Comparison of ENCODE assay signal across 18 mouse cellular contexts in the genomic region with DNA sequence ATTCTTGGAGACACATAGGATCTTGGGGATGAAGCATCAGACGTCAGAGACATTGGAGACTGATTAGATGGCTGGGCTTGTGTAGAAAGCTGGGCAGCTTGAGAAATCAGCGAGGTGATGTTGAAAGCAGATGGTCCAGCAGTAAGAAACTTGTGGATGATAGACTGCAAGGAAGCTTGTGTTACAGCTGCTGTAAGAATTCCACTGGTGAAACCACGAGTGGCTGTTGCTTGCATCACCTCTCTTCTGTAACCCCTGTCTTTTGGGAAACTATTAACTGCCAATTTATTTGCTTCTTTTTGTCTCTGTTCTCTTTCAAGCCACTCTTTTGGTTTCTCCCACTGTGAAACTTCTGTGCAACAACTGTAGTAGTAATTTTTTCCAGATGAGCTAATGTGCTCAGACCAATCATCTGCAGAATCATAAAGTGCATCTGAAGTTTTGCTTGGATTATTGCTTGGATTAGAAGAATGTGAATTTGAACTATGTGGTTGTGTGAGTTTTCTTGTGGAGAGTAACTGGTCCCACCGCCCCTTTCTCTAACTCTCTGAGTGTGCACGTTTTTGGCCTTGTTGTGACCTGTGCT. TPM values are rescaled to one million over a fixed set of nuclear protein-coding genes. Genes with fewer than 3 reads are reported as not detected.
DNase-seq lines count a peak whose midpoint lies in the region; ATAC-seq and TF ChIP-seq lines count a peak whose summit lies in the region.
"Had no signal": no experiment of that assay in that cellular context is flagged by ENCODE, and none has a peak within 500 bp of the region (broad histone marks: within the 10 kb centered on the region; RNA-seq: fewer than 3 reads in every experiment).

No protein-coding gene starts in this region.

- no peak overlapping the region for H3K9ac ChIP-seq in lung, postnatal 0 days (replicated peaks; ENCODE audit: low read depth)
- H3K9ac ChIP-seq in neural tube, embryonic 13.5 days = no peak overlapping the region
- H3K9ac ChIP-seq in heart, embryonic 11.5 days (ENCODE audit: low read depth, low read length) = no peak overlapping the region

- TF ChIP-seq CTCF in lung, postnatal 0 days (IDR thresholded peaks at IDR 0.05) = no peak
- TF ChIP-seq CTCF in embryonic fibroblast, embryonic 13.5 days (IDR thresholded peaks at IDR 0.05; ENCODE audit: borderline replicate concordance, insufficient read depth, low read length) = no peak

- no peak overlapping the region for H3K27ac ChIP-seq in lung, postnatal 0 days (ENCODE audit: low read length)
- H3K27ac ChIP-seq in embryonic fibroblast, embryonic 13.5 days (ENCODE audit: insufficient read depth, low read length) = peak overlapping the region; percentile 63
- no peak overlapping the region for H3K27ac ChIP-seq in neural tube, embryonic 13.5 days (replicated peaks)
- no peak overlapping the region for H3K27ac ChIP-seq in heart, embryonic 11.5 days (ENCODE audit: low read depth, low read length)
- H3K27ac ChIP-seq: heart, embryonic 15.5 days; macrophage had no signal

- H3K27me3 ChIP-seq in lung, postnatal 0 days (replicated peaks; ENCODE audit: insufficient read depth, low read length) = no peaks in the 10 kb centered on the region
- H3K27me3 ChIP-seq in neural tube, embryonic 13.5 days = peaks cover 19% of the 10 kb centered on the region
- H3K27me3 ChIP-seq in heart, embryonic 11.5 days (ENCODE audit: control insufficient read depth, insufficient read depth, low read length) = peaks cover 18% of the 10 kb centered on the region

- H3K4me2 ChIP-seq in lung, postnatal 0 days (replicated peaks; ENCODE audit: low read depth, low read length) = no peak overlapping the region
- 0 out of 2 replicates have a peak overlapping the region, but pooled peaks have one; percentile 66 for H3K4me2 ChIP-seq in neural tube, embryonic 13.5 days
- no peak overlapping the region for H3K4me2 ChIP-seq in heart, embryonic 11.5 days

- H3K4me3 ChIP-seq in lung, postnatal 0 days (ENCODE audit: low read depth, low read length) = no peak overlapping the region
- H3K4me3 ChIP-seq in embryonic fibroblast, embryonic 13.5 days (ENCODE audit: insufficient read depth, low read length) = no peak overlapping the region
- no peak overlapping the region for H3K4me3 ChIP-seq in neural tube, embryonic 13.5 days
- no peak overlapping the region for H3K4me3 ChIP-seq in heart, embryonic 11.5 days (ENCODE audit: low read depth, low read length)

- no peaks in the 10 kb centered on the region for H3K36me3 ChIP-seq in lung, postnatal 0 days (ENCODE audit: insufficient read depth, low read length)
- H3K36me3 ChIP-seq in neural tube, embryonic 13.5 days = no peaks in the 10 kb centered on the region
- H3K36me3 ChIP-seq in heart, embryonic 11.5 days (ENCODE audit: control insufficient read depth, insufficient read depth, low read length) = no peaks in the 10 kb centered on the region
- H3K36me3 ChIP-seq: heart, embryonic 15.5 days had no signal

- no peaks in the 10 kb centered on the region for H3K4me1 ChIP-seq in lung, postnatal 0 days (ENCODE audit: insufficient read depth, low read depth, low read length)
- 0 out of 2 replicates have a peak, but pooled peaks cover 3% of the 10 kb centered on the region for H3K4me1 ChIP-seq in embryonic fibroblast, embryonic 13.5 days (ENCODE audit: control insufficient read depth, insufficient read depth, low read length)
- peaks cover 8% of the 10 kb centered on the region for H3K4me1 ChIP-seq in neural tube, embryonic 13.5 days (replicated peaks)
- H3K4me1 ChIP-seq in heart, embryonic 11.5 days (ENCODE audit: control insufficient read depth, insufficient read depth, low read length) = 0 out of 2 replicates have a peak, but pooled peaks cover 5% of the 10 kb centered on the region

- WGBS in lung, postnatal 0 days = 29% methylated on average over 5 of the region's 5 CpGs
- WGBS in neural tube, embryonic 13.5 days = 50% methylated on average over 5 of the region's 5 CpGs
- WGBS in heart, embryonic 11.5 days (ENCODE audit: insufficient replicate concordance) = 39% methylated on average over 5 of the region's 5 CpGs

- ATAC-seq in lung, postnatal 0 days = peak; percentile 34; the same call in 1 of the 2 replicates
- ATAC-seq in neural tube, embryonic 13.5 days (ENCODE audit: low read depth) = no peak
- ATAC-seq in heart, embryonic 11.5 days (replicated peaks; ENCODE audit: insufficient number of reproducible peaks, low FRiP score, low TSS enrichment) = no peak

- no peak for TF ChIP-seq POLR2A in embryonic fibroblast, embryonic 13.5 days (IDR thresholded peaks at IDR 0.05; ENCODE audit: low read depth, low read length)

- TF ChIP-seq EP300 in lung, postnatal 0 days (IDR thresholded peaks at IDR 0.05) = no peak

- no peaks in the 10 kb centered on the region for H3K9me3 ChIP-seq in lung, postnatal 0 days (ENCODE audit: low read length)
- no peaks in the 10 kb centered on the region for H3K9me3 ChIP-seq in neural tube, embryonic 13.5 days
- H3K9me3 ChIP-seq in heart, embryonic 11.5 days (replicated peaks; ENCODE audit: control insufficient read depth, low read length) = no peaks in the 10 kb centered on the region
- H3K9me3 ChIP-seq: heart, embryonic 15.5 days had no signal

- peak; percentile 62 for DNase-seq in lung, postnatal 0 days (ENCODE audit: low spot score)
- no peak for DNase-seq in lung, postnatal 36 days
- DNase-seq in NIH3T3 (ENCODE audit: low read depth) = peak; percentile 22
- DNase-seq in heart, adult 8-10 months (ENCODE audit: low spot score) = no peak
- DNase-seq: adrenal gland, adult 8-10 months; cerebellum, adult 11 months; heart, adult 11 months; liver; lung, adult 2 months; right cerebral cortex, postnatal 4 days had no signal

RNA-seq across cellular contexts. Expression of a gene that starts 9.8 kb away (rescaled TPM):
- polyA plus RNA-seq in lung, postnatal 0 days (2015; fragmentation: Nextera tagmentation; extraction: Ambion mirVana) = 0.27 and 0.55 TPM in 2 replicates
- 7.4 and 11.0 TPM in 2 replicates for polyA plus RNA-seq in embryonic fibroblast, embryonic 13.5 days (2011; ENCODE audit: insufficient read length, low read depth, missing spikeins)
- polyA plus RNA-seq in neural tube, embryonic 13.5 days (2015; fragmentation: Nextera tagmentation; extraction: Ambion mirVana) = 2.1 and 2.8 TPM in 2 replicates
- 4.2 and 7.1 TPM in 2 replicates for polyA plus RNA-seq in heart, embryonic 11.5 days (2014; fragmentation: Nextera tagmentation; extraction: Ambion mirVana)
- total RNA-seq in heart, adult 8-10 months (2022) = not detected
- total RNA-seq: gastrocnemius, adult 18-20 months; layer of hippocampus, adult 18-20 months; left cerebral cortex, adult 18-20 months had no signal

RNA-seq across cellular contexts. Expression of a gene that starts 19.0 kb away (rescaled TPM):
- polyA plus RNA-seq in lung, postnatal 0 days (2015; fragmentation: Nextera tagmentation; extraction: Ambion mirVana) = 29.6 and 35.9 TPM in 2 replicates
- polyA plus RNA-seq in embryonic fibroblast, embryonic 13.5 days (2011; ENCODE audit: insufficient read length, low read depth, missing spikeins) = 52.9 and 77.8 TPM in 2 replicates
- polyA plus RNA-seq in neural tube, embryonic 13.5 days (2015; fragmentation: Nextera tagmentation; extraction: Ambion mirVana) = 105 and 111 TPM in 2 replicates
- 2.0 and 2.2 TPM in 2 replicates for polyA plus RNA-seq in heart, embryonic 11.5 days (2014; fragmentation: Nextera tagmentation; extraction: Ambion mirVana)
- 1 to 10 TPM; 3.0 to 5.1 (median 3.6) TPM for total RNA-seq in heart, adult 8-10 months (2022)

Comparison
In these comparisons a context has a peak if more than half of its experiments do, and no peak if none do; other contexts are left out.
1. DNase-seq: peak in lung, postnatal 0 days (single experiment) and NIH3T3 (single experiment); none in lung, postnatal 36 days (single experiment) and heart, adult 8-10 months (single experiment).